Mouse (Mus musculus): Measurements from ENCODE around the gene Msi1.

Msi1 gene

GRCm38 (mm10) chr5:115469791-115470190 is 40.4 kb downstream of the Msi1 start:
- no peak for DNase-seq (ENCODE audit: low read depth, low spot score)

- DNase-seq (ENCODE audit: low read depth, low spot score): peak; percentile 63
Observed at GRCm38 (mm10) chr5:115470766-115471531, 41.5 kb downstream of the Msi1 start.

GRCm38 (mm10) chr5:115473191-115473590 is 43.8 kb downstream of the Msi1 start:
- peak; percentile 54 for DNase-seq (ENCODE audit: low read depth, low spot score)

- DNase-seq (ENCODE audit: low read depth, low spot score): peak; percentile 61
Observed at GRCm38 (mm10) chr5:115474174-115474828, 44.9 kb downstream of the Msi1 start.

- peak; percentile 93 for DNase-seq (ENCODE audit: low read depth, low spot score)
Observed at GRCm38 (mm10) chr5:115475337-115476106, 46.1 kb downstream of the Msi1 start.

GRCm38 (mm10) chr5:115476107-115476727 is 46.8 kb downstream of the Msi1 start:
- peak; percentile 98 for DNase-seq (ENCODE audit: low read depth, low spot score)

- DNase-seq (ENCODE audit: low read depth, low spot score): peak; percentile 82
Observed at GRCm38 (mm10) chr5:115479561-115479960, 50.2 kb downstream of the Msi1 start.

GRCm38 (mm10) chr5:115480101-115480500 is 50.7 kb downstream of the Msi1 start:
- peak; percentile 60 for DNase-seq (ENCODE audit: low read depth, low spot score)

GRCm38 (mm10) chr5:115482390-115483265 is 53.2 kb downstream of the Msi1 start:
- no peak for DNase-seq (ENCODE audit: low read depth, low spot score)

- peak; percentile 79 for DNase-seq (ENCODE audit: low read depth, low spot score)
Observed at GRCm38 (mm10) chr5:115483385-115483784, 54.0 kb downstream of the Msi1 start.

GRCm38 (mm10) chr5:115483947-115484920 is 54.8 kb downstream of the Msi1 start, which contains the start of gene Sirt4:
TSS of gene Sirt4 (minus strand) at chr5:115484725.
- peak; percentile 99 for DNase-seq (ENCODE audit: low read depth, low spot score)

- DNase-seq (ENCODE audit: low read depth, low spot score): no peak
Observed at GRCm38 (mm10) chr5:115484996-115485395, 55.6 kb downstream of the Msi1 start.

- no peak for DNase-seq (ENCODE audit: low read depth, low spot score)
Observed at GRCm38 (mm10) chr5:115485489-115486205, 56.2 kb downstream of the Msi1 start.

GRCm38 (mm10) chr5:115486726-115487125 is 57.3 kb downstream of the Msi1 start:
- no peak for DNase-seq (ENCODE audit: low read depth, low spot score)

- no peak for DNase-seq (ENCODE audit: low read depth, low spot score)
Observed at GRCm38 (mm10) chr5:115487353-115487752, 58.0 kb downstream of the Msi1 start.

- DNase-seq (ENCODE audit: low read depth, low spot score): no peak
Observed at GRCm38 (mm10) chr5:115487942-115488580, 58.7 kb downstream of the Msi1 start.

GRCm38 (mm10) chr5:115488841-115489698 is 59.7 kb downstream of the Msi1 start:
- DNase-seq (ENCODE audit: low read depth, low spot score): peak; percentile 74

Measured in R1 (cell line).